Mouse (Mus musculus) lung, embryonic 14.5 days (tissue): Measurements from ENCODE around the gene Cilp. TPM values are rescaled to one million over a fixed set of nuclear protein-coding genes. Genes with fewer than 3 reads are reported as not detected.

ENCODE experiments used
- ATAC-seq: fragments of 200-750 bp; cut with Nextera tagmentation; 2 replicates; pipeline ENCODE4 v1.8.0; 2017; ENCODE audit warnings: mild to moderate bottlenecking, moderate TSS enrichment, moderate library complexity; ENCODE audit not compliant: insufficient read depth
- DNase-seq: peaks from one replicate; pipeline ENCODE4 v3.0.0-alpha.2; 2015
- H3K27ac ChIP-seq: fragments of 300-500 bp; sonication (generic); 2 replicates; pipeline ENCODE4 v1.5.1; 2014; ENCODE audit warnings: low read depth, mild to moderate bottlenecking, moderate library complexity
- H3K27me3 ChIP-seq: fragments of 300-500 bp; sonication (generic); 2 replicates; pipeline ENCODE4 v1.6.1; 2014; ENCODE audit warnings: low read length, control low read depth; ENCODE audit not compliant: insufficient read depth
- H3K36me3 ChIP-seq: fragments of 300-500 bp; sonication (generic); 2 replicates; pipeline ENCODE4 v1.6.1; 2014; ENCODE audit warnings: control low read depth; ENCODE audit not compliant: insufficient read depth
- H3K4me1 ChIP-seq: fragments of 300-500 bp; sonication (generic); 2 replicates; pipeline ENCODE4 v1.6.1; 2014; ENCODE audit warnings: antibody characterized with exemption, control low read depth; ENCODE audit not compliant: insufficient read depth
- H3K4me2 ChIP-seq: fragments of 300-500 bp; sonication (generic); 2 replicates; pipeline ENCODE4 v1.6.1; 2014; ENCODE audit warnings: mild to moderate bottlenecking
- H3K4me3 ChIP-seq: fragments of 300-500 bp; sonication (generic); 2 replicates; pipeline ENCODE4 v1.5.1; 2014; ENCODE audit warnings: low read depth, low read length
- H3K9ac ChIP-seq: fragments of 300-500 bp; sonication (generic); 2 replicates; pipeline ENCODE4 v1.6.1; 2014
- H3K9me3 ChIP-seq: fragments of 300-500 bp; sonication (generic); 2 replicates; pipeline ENCODE4 v1.6.1; 2016; ENCODE audit warnings: low read depth, low read length, control low read depth
- CTCF ChIP-seq: IDR thresholded peaks from 2 replicates; pipeline ENCODE4 v1.5.1; 2016; ENCODE audit warnings: antibody characterized with exemption, low read depth
- WGBS: fragments of 180-500 bp; shearing (Covaris S2); extraction: QIAGEN DNeasy Blood & Tissue Kit; methylation state at CpG from one replicate; pipeline ENCODE4 v1.1.7; 2014; 5-methylcytosine and 5-hydroxymethylcytosine counted together
- polyA plus RNA-seq: library from polyadenylated mRNA; unstranded; fragments of >200 nt; fragmentation: Nextera tagmentation; extraction: Ambion mirVana; gene quantifications from 2 replicates; pipeline ENCODE4 v1.2.1, GENCODE M21; 2014

The Cilp gene
- polyA plus RNA-seq, 1 experiment from 2014 or later: not detected

DNA sequence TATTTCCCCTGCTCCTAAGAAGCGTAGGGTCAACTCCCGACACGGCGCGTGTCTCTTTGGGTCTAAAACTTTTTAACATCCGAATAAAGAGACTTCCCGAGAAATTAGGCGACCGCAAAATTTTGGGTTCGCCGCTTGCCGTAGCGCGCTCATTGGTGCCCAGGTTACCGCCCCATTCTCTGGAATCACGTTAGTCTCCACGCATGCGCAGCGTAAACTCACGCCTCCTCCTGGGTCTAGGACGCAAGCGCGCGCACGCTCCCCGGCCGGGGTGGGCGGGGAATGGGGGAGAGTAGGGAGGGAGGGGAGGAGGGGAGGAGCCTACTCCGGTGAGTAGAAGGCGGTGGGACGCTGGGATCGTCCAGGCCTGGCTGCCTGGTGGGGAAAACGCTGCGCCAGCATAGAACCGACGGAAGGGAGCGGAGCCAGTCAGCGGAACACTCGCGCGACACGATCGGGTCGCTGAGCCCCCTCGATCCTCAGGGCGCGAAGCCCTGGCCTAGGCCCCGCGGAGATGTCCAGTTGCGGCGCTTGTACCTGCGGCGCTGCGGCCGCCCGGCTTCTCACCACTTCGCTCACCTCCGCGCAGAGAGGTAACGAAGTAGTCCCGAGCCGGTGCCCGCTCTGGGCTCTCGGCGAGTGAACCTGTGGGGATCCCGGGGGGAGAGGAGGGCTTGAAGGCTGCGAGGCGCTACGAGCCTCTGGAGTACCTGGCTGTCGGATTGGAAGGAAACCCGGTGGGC lies 29.2 kb downstream of the Cilp start, which contains the start of gene Clpx:
Clpx (plus strand) TSS at position 288 of the 743 bp plus-strand sequence.
- peak; percentile 36; the same call in 1 of the 2 replicates for TF ChIP-seq CTCF
- DNase-seq (peak; percentile 100), ATAC-seq (peak; percentile 94)
- Histone ChIP-seq H3K4me1 (no peaks in the 10 kb centered on the region), H3K27ac (peak within 1 kb of the TSS; percentile 85), H3K36me3 (peaks cover 13% of the 10 kb centered on the region), H3K4me3 (peak within 1 kb of the TSS; percentile 94), H3K9ac (peak within 1 kb of the TSS; percentile 94), H3K27me3 (no peaks in the 10 kb centered on the region), H3K4me2 (peak within 1 kb of the TSS; percentile 80), H3K9me3 (no peaks in the 10 kb centered on the region)
- WGBS: under 1% methylated on average over 71 of the region's 71 CpGs

- TF ChIP-seq CTCF: no peak
- H3K4me3 ChIP-seq: peak overlapping the region; percentile 94
- peak overlapping the region; percentile 74 for H3K27ac ChIP-seq
- peak overlapping the region; percentile 80 for H3K4me2 ChIP-seq
- H3K9ac ChIP-seq: peak overlapping the region; percentile 94
- peak; percentile 32; the same call in 1 of the 2 replicates for ATAC-seq
- H3K36me3 ChIP-seq: peaks cover 17% of the 10 kb centered on the region
- peak; percentile 60 for DNase-seq
- H3K27me3 ChIP-seq: no peaks in the 10 kb centered on the region
- no peaks in the 10 kb centered on the region for H3K9me3 ChIP-seq
- WGBS: 1% methylated on average over 28 of the region's 28 CpGs
- no peaks in the 10 kb centered on the region for H3K4me1 ChIP-seq
Measured at GRCm38 (mm10) chr9:65294716-65295378, 29.9 kb downstream of the Cilp start.

- Histone ChIP-seq H3K9ac (no peak overlapping the region), H3K4me3 (no peak overlapping the region), H3K9me3 (no peaks in the 10 kb centered on the region), H3K36me3 (peaks cover 34% of the 10 kb centered on the region), H3K27ac (no peak overlapping the region), H3K27me3 (no peaks in the 10 kb centered on the region), H3K4me1 (no peaks in the 10 kb centered on the region), H3K4me2 (no peak overlapping the region)
- ATAC-seq: no peak
- TF ChIP-seq CTCF: no peak
- 95% methylated on average over 2 of the region's 2 CpGs for WGBS
- no peak for DNase-seq
Measured at GRCm38 (mm10) chr9:65297056-65297455, 32.1 kb downstream of the Cilp start.

- Histone ChIP-seq H3K27me3 (no peaks in the 10 kb centered on the region), H3K4me3 (no peak overlapping the region), H3K27ac (no peak overlapping the region), H3K36me3 (peaks cover 45% of the 10 kb centered on the region), H3K4me1 (no peaks in the 10 kb centered on the region), H3K9me3 (no peaks in the 10 kb centered on the region), H3K9ac (no peak overlapping the region), H3K4me2 (no peak overlapping the region)
- no peak for TF ChIP-seq CTCF
- WGBS: 79% methylated on average over 3 of the region's 3 CpGs
- no peak for DNase-seq
- no peak for ATAC-seq
Measured at GRCm38 (mm10) chr9:65298761-65299160, 33.8 kb downstream of the Cilp start.

DNA sequence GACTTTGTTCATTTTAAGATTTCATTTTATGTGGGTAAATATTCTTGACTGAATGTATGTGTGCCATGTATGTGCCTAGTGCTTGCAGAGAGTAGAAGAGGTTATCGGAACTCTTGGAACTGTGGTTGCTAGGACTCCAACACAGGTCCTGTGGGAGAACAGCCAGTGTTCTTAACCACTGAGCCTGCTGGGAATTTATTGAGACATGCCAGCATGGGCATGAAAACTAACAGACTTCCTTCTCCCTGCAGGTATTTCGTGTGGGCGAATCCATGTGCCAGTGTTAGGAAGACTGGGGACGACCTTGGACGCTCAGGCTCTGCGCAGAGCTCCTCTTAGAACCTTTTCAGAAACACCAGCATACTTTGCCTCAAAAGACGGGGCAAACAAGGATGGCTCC lies 34.7 kb downstream of the Cilp start:
- no peak overlapping the region for H3K27ac ChIP-seq
- no peak for DNase-seq
- no peaks in the 10 kb centered on the region for H3K9me3 ChIP-seq
- no peak for TF ChIP-seq CTCF
- H3K4me3 ChIP-seq: no peak overlapping the region
- 97% methylated on average over 7 of the region's 7 CpGs for WGBS
- no peak overlapping the region for H3K4me2 ChIP-seq
- no peaks in the 10 kb centered on the region for H3K27me3 ChIP-seq
- peaks cover 52% of the 10 kb centered on the region for H3K36me3 ChIP-seq
- H3K9ac ChIP-seq: no peak overlapping the region
- no peak for ATAC-seq
- no peaks in the 10 kb centered on the region for H3K4me1 ChIP-seq

- Histone ChIP-seq H3K9ac (no peak overlapping the region), H3K4me3 (no peak overlapping the region), H3K4me1 (no peaks in the 10 kb centered on the region), H3K9me3 (no peaks in the 10 kb centered on the region), H3K4me2 (no peak overlapping the region), H3K27ac (no peak overlapping the region), H3K27me3 (no peaks in the 10 kb centered on the region), H3K36me3 (peaks cover 63% of the 10 kb centered on the region)
- no peak for TF ChIP-seq CTCF
- 93% methylated on average over 4 of the region's 4 CpGs for WGBS
- no peak for DNase-seq
- no peak for ATAC-seq
Measured at GRCm38 (mm10) chr9:65302327-65302983, 37.5 kb downstream of the Cilp start.

- ATAC-seq (no peak), DNase-seq (no peak)
- no peaks in the 10 kb centered on the region for H3K9me3 ChIP-seq
- no peak overlapping the region for H3K4me3 ChIP-seq
- no peak overlapping the region for H3K27ac ChIP-seq
- no peak overlapping the region for H3K4me2 ChIP-seq
- TF ChIP-seq CTCF: no peak
- no peaks in the 10 kb centered on the region for H3K27me3 ChIP-seq
- 98% methylated on average over 4 of the region's 4 CpGs for WGBS
- peaks cover 66% of the 10 kb centered on the region for H3K36me3 ChIP-seq
- no peaks in the 10 kb centered on the region for H3K4me1 ChIP-seq
- H3K9ac ChIP-seq: no peak overlapping the region
Measured at GRCm38 (mm10) chr9:65303586-65303985, 38.6 kb downstream of the Cilp start.
